Mouse (Mus musculus): Measurements from ENCODE around the gene Depdc7.
A peak's percentile ranks its signal among the peaks of the same experiment; 100 is the strongest.

The Depdc7 gene

DNA sequence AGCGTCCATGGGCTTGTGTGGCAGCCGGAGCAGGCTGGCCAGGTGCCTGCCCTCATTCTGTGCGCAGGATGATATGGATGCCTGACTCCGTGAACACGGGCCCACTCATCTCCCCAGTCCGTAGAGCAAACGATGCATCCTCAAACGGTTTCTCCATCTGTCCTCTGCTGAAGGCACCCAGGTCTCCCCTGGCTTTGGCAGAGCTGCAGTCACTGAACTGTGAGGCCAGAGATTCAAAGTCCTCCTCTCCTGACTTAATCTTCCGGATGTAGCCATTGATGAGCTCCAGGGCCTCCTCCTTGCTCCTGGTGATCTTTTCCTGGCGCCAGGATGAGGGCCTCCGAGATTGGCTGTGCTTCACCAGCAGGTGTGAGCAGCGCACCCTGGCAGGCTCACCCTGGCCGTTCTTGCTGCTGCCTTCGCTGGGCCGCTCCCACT, 28.4 kb downstream of the Depdc7 start:
- DNase-seq = peak in 1 of 2 experiments; percentile 11

DNA sequence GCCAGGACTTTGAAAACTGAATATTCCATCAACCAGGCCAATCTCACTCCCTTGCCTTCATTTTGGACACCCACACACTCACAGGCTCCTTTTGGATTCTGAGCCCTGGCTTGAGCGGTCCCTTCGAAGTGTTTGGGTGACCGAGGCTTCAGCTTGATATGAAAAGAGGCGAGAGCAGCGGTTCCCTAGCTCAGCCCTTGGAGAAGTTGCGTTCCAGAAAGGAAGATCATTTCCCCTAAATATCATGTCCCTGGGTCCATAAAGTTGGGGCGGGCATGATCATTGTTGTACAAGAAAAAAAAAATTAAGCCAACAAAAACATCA, 30.2 kb downstream of the Depdc7 start:
- DNase-seq = no peak

DNA sequence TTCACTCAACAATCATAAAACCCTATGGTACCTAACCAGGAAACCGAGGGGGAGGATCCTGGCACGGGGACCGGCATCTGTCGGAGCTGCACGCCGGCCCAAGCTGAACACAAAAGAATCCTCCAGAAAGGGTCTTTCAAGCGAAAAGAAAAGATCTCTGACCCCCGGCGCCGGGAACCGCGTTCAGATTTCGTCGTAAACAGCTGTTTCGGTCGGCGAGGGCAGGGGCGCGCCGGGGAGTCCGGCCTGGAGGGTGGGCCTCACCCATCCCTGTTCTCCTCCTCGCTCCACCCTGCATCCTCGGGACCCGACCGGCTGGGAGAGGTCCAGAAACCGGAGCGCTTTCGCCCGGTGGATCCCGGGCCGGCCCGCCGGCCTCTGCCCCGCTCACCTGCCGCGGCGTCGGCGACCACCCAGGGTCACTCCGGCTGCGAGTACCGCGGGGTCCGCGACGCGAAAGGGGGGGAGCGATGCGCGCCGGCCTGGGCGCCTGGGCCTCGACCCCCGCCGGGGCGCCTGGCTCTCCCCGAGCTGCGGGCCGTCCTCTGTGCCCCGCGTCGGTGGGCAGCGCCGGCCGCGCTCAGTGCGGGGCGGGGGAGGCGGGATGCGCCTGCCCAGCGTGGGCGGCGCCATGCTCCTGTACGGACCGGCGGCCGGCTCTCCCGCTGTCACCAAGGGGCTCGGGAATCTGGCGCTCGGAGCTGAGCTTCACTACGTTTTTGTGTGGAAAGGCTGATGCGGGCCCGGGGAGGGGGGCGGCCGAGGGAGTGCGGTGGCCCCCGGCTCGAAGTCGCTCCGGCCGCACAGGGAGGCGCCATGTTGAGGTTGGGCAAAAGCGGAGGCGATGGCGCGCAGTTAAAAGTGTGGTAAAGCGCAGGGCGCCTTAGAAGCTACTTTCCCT, 30.8 kb downstream of the Depdc7 start, which contains the start of gene Tcp11l1:
TSS of gene Tcp11l1 (minus strand) at position 585 of the 901 bp plus-strand sequence.
- peak; percentile 54 to 57 for DNase-seq

DNA sequence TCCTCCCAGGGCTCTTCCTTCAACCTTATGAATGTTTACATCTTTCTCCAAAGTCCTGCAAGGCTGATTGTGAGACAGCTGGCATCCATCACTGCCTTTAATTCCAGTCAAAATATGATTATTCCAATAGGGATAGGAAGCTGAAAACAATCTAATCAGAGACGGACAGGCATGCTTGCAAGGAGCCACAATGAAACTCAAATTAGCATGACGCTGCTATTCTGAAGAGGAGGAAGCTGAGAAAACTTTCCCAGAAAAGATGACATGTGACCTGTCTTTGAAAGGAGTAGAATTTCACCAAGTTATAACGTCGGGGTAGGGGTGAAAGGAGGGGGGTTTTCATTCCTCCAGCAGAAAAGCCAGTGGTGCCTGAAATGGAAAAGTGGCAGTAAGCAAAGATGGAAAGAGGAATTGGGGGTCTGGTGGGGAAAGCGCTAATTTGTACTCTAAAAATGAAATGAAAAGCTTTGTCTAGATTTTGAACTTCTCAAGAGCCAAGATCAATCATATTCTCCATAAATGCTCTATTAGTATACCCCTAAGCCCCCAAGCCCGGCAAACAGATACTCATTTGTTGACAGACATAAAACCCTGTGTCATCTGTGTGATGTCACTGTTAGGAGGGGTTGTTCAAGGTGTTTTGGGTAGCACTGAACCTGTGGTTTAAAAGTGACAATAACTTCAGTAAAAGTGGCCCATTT, 31.9 kb downstream of the Depdc7 start:
- DNase-seq = no peak

DNA sequence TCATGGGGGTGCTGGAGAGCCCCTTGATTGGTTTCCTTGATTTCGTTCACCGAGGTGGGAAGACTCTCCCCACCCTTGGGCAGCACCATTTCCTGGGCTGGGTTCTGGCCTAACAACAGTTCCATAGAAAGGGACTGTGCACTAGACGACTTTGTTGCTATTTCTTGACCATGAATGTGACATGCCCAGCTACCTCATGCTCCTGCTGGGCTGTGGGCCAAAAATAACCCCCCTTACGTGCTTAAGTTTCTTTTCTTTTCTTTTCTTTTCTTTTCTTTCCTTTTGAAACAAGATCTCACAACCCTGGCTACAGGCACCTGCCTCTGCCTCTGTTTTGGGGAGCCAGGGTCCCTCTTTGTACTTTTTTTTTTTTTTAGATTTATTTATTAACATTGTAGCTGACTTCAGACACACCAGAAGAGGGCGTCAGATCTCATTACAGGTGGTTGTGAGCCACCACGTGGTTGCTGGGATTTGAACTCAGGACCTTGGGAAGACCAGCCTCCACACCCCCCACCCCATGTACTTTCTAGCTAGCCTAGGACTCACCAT, 32.8 kb downstream of the Depdc7 start:
- DNase-seq = no peak

DNA sequence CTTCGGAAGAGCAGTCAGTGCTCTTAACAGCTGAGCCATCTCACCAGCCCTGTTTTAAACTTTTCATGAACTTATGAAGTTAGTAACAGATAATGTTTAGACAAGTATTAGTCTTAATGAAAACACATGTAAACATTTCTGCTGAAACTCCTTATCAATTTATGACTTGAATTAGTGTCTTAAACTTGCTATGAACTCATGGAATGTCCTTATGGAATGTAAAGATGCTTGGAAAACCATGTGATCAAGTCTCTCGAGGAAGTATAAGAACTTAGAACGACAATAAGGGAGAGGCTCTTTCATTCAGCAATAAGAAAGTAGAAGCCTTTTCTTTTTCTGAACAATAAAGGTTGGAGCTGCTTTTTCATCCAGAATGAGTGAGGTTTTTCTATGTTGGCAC, 38.3 kb downstream of the Depdc7 start:
- no peak for DNase-seq

DNA sequence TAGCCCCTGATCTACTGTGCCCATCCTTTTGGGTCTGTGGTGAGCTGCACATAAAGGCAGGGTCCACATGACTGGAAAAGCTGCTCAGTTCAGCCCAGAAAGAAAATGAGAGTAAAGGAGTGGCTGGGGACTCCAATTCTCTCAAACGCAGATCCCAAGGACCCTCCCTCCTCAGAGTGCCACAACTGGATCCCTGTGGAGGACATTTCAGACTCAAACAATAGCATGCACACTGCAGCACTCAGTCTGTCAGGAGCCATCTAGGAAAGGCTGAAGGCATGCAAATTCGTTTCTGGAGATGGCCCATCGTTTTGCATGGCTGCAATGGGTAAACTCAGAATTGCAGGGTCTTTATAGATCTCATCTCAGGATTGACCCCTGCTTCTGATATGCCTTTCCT, 39.5 kb downstream of the Depdc7 start:
- DNase-seq = no peak

DNA sequence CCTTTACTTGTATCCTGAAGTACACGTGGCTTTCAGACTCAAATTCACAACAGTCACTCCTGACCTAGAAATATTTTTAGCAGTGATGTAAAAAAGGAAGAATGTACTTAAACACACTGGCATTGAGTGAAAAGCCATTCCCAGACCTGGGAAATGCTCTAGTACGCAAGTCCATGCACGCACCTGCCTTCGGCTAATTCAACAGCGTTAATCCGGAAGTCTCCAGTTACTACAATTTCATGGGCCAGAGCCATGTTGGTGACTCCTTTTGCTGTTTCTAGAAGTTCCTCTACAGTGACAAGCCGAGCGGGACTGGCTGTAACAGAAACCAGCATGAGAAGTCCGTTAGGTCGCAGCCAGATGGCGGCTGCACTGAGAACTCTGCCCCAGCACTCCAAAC, 43.0 kb downstream of the Depdc7 start:
- no peak for DNase-seq

DNA sequence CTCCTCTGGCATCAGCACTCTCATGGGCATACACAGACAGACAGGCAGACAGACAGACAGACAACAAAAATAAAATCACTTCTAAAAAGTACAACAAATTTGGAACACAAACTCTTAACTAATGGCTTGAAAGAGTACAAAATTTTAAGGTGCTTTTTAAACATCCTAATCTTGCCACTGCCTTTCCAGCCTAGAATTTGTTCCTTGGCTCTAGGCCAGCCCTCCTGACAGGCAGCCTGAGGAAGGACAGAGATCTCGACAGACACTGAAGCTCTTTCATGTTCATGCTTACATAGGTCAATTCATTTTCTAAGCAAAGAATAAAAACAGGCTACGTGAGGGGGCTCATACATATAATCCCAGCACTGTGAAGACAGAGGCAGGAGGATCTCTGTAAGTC, 50.1 kb downstream of the Depdc7 start:
- no peak for DNase-seq

DNA sequence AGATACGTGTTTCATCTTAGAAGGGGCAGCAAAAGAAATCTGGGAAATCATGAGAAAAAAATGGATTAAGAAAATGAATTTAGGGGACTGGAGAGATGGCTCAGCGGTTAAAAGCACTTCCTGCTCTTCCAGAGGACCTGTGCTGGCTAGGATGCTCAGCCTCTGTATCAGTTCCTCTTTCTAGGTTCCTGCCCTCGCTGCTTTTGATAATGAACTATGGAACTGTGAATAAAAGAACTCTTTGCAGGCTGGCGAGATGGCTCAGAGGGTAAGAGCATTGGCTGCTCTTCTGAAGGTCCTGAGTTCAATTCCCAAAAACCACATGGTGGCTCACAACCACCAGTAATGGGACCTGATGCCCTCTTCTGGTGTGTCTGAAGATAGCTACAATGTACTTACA, 52.0 kb downstream of the Depdc7 start:
- no peak for DNase-seq

DNA sequence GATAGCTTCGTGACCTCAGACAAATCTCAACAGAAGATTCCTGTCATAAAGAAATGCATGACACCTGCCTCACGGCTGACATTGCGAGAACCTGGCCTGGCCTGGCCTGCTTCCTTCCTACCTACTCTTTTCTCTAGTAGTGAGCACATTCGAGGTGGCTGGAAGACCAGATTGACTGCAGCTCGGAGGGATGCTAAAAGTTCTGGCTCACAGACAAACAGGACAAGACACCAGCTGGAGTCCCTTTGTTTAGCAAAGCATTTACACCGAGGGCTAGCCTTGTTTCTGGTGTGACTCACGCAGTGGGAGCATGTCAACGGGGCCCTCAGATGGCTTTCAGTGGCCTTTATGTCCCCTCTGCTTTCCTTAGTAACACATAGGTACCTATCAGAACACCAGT, 54.0 kb downstream of the Depdc7 start:
- no peak for DNase-seq

DNA sequence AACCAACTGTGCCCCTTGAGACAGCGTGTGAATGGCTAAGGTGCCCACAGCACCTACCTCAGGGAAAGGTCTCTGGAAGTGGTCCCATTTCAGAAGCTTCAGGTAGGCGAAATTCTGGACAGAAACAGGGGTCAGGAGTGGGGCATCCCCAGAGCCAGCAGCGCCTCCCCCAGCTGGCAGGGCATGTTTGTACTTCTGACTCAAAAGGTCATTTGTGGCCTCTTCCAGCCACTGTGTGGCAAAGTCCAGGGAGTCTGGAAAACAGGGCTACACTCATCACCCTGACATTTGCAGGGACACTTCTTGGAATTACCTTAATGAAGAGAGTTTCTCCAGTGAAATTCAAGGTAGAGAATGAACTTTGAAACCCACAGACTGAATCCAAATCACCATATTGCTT, 54.4 kb downstream of the Depdc7 start:
- no peak for DNase-seq

DNA sequence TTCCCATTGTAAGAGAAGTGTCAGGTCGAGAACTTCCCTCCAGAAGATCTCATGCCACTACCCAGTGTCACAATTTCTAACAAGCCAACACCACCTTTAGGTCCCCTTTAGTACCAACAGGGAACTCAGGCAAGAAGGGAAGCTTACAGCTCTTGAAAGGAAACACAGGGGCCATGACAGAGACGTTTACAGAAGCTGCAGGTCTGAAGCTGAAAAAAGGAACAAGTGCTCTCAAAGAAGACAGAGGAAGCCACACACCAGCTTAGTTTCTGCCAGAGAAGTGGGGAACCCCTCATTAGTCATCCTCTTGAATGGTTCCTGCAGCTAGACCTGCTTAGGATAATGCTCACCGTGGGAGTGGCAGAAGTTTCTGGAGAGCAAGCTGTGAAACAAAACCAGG, 55.4 kb downstream of the Depdc7 start:
- DNase-seq = no peak

DNA sequence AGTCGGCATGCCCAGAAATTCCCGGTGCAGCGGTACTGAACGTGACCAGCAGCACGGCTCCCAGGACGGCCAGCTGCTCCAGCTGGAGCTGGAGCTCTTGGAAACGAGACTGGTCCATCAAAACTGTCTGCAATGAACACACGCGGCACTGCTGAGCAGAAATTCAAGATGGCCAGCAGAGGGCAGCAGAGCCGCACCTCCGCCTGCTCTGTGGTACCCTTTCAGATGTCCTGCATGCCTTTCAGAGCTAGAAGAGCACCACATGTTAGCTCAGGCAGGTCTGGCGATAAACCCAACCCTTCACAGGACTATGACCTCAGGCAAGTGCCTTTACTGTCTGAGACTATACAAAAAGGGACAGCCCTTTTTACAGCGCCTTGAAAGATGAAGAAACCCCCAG, 57.3 kb downstream of the Depdc7 start:
- peak; percentile 66 to 71 for DNase-seq

DNA sequence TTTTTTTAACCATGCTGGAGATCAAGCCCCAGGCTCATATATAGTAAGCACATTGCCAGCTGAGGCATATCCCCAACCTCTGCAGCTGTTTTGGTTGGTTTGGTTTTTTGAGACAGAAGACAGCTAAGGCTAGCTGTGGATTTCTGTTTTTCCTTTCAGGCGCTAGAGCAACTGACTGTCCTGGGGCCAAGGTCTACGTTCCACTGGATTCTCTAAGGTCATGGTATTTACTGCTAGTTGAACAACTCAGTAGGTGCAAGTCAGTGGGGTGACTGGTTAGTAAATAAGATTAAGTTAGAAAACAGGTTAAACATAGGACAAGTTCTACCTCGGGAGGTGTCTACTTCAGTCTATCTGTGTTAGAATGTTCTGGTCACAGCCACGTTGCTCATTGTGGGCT, 57.9 kb downstream of the Depdc7 start:
- no peak for DNase-seq

DNA sequence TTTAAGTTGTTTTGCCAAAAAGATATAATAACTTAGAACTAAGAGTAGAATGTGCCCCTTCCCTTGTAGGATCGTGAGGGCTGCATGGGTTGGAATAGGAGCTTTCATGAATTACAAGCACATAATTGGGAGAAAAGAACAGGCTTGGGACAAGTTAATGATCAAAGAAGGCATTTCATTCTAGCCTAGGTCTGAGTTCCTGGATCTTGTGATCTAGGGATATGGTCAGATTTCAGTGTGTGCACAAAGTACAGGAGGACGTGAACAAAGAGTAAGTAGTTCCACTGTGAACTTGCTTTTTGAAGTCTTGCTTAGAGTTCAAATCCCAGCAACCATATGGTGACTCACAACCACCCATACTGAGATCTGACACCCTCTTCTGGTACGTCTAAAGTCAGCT, 65.4 kb downstream of the Depdc7 start:
- DNase-seq = no peak

Measured in lung, adult 18-20 months (tissue).